Mouse (Mus musculus): ENCODE results near the gene Unk. TPM values are rescaled to one million over a fixed set of nuclear protein-coding genes. Genes with fewer than 3 reads are reported as not detected.

Gene Unk
- 10 to 100 TPM; 38.8 to 42.9 TPM for total RNA-seq (2021)

DNA sequence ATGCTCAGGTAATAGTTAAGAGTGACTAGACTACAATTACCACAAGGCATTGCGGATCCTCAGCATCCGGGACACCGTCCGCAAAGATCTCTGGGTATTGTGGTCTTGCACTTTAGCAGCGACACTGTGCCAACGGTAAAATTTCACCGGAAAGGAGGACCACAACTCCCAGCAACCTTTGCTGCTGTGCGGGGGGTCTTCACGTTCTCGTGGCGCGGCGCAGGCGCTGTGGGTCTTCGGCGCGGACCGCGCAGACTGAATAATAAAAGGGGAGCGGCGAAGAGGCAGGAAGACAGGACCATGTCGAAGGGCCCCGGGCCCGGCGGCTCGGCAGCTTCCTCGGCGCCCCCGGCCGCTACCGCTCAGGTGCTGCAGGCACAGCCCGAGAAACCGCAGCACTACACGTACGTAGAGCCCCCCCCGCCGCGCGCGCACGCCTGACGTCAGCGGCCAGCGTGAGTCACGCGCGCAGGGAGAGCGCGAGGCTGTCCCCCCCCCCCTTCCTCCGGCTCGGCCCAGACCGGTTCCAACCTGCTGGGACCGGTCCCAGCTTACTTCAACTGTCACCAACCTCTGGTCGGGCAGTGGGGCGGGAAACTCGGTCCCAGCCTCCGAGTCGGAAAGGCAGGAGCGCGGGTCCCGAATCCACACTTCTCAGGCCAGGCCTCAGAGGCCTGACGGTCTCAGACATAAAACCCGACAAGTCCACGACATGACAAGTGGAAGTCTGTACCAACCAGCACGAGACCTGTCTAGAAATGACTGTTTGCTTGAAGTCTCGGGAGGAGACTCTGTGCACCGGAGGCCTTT lies at the start of gene Unk:
TSS of gene Unk (plus strand) at position 235 of the 810 bp plus-strand sequence.
- intact Hi-C loops (cut with DNase I), result loop anchor here (10.0 kb wide), 1 partner anchor 95 kb away; the partner anchor contains the start of gene Trim47
- DNase-seq, result peak; percentile 99

DNA sequence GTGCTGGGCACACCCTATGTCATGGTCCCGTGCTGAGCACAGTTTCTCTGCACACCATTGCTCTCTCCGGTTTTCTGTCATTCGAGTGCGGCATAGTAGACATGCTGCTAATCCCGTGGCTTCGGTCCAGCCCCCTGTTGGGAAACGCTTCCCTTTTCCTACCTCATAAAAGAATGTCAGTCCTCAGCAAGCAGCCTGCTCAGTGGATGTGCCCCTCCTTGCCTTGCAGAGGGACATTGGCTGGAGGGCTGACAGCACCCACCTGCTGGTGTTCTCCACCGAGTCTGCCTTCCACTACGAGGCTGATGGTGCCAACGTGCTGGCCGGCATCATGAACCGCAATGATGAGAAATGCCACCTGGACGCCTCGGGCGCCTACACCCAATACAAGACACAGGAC lies 47.6 kb upstream of the Unk start:
- intact Hi-C loops (cut with DNase I), result no loop called here
- peak; percentile 43 for DNase-seq

DNA sequence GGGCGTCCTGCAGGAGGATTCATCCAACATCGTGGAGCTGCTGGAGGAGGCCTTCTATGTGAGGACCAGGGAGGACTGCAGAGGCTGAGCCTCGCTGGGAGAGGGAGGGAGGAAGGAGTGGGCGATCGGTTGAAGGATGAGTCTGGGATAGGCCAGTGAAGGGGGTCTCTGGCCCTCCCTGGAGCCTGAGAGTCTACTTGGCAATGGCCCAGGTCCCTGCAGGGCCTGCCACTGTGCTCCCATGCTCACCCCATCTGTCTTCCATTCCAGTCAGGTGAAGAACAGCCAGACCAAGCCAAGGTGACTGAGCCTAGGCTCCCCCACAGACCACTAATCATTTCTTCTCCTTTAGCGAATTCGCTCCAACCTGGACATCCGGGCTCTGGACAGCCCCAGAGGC lies 46.8 kb upstream of the Unk start:
- DNase-seq, result no peak
- intact Hi-C loops (cut with DNase I), result no loop called here

- intact Hi-C loops (cut with DNase I), result no loop called here
- no peak for DNase-seq
These were observed 40.4 kb upstream of the Unk start for GRCm38 (mm10) chr11:115989686-115990085.

DNA sequence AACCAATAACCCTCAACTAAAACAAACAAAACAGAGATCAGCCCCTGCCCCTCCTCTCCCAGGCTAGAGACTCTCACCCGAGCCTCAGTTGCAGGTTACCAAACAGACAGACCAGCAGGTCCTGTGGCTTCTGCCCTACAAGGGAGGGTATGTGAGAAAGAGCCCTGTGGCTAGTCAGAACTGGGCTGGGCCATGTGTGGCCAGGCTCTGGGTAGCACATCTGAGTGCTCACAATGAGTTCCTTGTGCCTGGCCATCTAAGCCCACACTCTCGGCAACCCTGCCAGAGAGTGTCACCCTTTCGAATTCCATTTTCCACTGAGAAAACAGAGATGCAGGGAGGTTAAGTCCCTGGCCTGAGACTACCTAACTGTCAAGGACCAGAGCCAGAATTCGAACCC lies 38.0 kb upstream of the Unk start:
- DNase-seq, result no peak
- intact Hi-C loops (cut with DNase I), result no loop called here

DNA sequence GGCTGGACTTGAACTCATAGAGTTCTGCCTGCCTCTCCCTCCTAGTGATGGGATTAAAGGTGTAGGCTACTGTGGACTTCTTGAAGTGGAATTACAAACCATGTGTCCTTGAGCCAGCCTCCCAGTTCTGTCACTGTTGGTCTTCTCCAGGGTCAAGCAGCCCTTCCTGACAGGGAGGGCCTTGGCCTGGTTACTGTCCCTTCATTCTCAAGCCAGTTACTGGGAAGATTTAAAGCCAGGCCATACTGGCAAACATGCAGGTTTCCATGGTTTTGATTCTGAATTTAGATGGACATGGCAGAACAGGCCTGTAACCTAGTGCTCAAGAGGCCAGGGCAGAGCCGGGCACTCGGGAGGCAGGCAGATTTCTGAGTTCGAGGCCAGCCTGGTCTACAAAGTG lies 34.9 kb upstream of the Unk start:
- no peak for DNase-seq
- intact Hi-C loops (cut with DNase I), result no loop called here

GRCm38 (mm10) chr11:115997047-115997446 lies 33.1 kb upstream of the Unk start:
- intact Hi-C loops (cut with DNase I), result no loop called here
- DNase-seq, result no peak

GRCm38 (mm10) chr11:115997662-115998061 lies 32.5 kb upstream of the Unk start:
- intact Hi-C loops (cut with DNase I), result no loop called here
- DNase-seq, result no peak

DNA sequence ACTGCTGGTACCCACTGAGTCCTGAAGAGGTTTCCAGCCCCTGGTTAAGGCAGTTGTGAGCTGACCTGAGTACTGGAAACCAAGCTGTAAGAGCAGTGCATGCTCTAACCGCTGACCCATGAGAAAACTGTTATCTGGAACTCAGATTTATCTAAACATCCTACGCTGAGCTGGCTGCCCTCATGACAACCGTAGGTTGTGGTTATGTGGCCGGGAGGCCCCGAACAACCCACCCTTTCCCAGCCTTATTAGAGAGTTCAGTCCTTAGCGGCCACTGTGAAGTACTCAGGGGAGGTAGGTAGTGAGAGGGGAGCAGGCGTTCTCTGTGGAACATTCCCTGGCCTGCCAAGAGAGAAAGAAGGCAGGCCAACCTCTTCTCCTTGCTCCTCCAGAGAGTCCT lies 31.1 kb upstream of the Unk start:
- DNase-seq, result no peak
- intact Hi-C loops (cut with DNase I), result no loop called here

GRCm38 (mm10) chr11:115999538-116000143 lies 30.5 kb upstream of the Unk start:
- intact Hi-C loops (cut with DNase I), result loop anchor here (5.0 kb wide), 1 partner anchor 62 kb away; no protein-coding TSS in a partner anchor

GRCm38 (mm10) chr11:116000607-116001006 lies 29.5 kb upstream of the Unk start:
- intact Hi-C loops (cut with DNase I), result loop anchor here (5.0 kb wide), 1 partner anchor 63 kb away; no protein-coding TSS in a partner anchor
- DNase-seq, result no peak

More at GRCm38 (mm10) chr11:115999538-116000143, 30.5 kb upstream of the Unk start:
- DNase-seq, result peak; percentile 85

DNA sequence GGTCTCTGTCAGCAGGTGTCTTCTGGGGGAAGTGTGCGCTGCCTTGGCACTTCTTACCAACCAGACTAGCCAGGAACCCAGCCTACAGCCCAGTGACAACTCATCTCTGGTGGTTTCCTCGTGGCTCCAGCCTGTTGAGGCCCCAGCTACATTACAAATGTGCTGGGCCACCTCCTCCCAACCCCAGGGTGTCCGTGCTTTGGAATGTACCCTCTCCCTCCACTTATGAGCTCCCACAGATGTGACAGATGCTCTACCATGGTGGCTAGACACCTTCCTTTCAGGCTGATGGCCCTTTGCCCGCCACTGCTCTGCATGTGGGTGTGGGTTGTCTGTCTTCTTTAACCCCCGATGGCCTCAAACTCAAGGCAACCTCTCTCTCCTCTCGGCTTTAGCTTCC lies 28.4 kb upstream of the Unk start:
- intact Hi-C loops (cut with DNase I), result loop anchor here (5.0 kb wide), 1 partner anchor 64 kb away; no protein-coding TSS in a partner anchor
- no peak for DNase-seq

DNA sequence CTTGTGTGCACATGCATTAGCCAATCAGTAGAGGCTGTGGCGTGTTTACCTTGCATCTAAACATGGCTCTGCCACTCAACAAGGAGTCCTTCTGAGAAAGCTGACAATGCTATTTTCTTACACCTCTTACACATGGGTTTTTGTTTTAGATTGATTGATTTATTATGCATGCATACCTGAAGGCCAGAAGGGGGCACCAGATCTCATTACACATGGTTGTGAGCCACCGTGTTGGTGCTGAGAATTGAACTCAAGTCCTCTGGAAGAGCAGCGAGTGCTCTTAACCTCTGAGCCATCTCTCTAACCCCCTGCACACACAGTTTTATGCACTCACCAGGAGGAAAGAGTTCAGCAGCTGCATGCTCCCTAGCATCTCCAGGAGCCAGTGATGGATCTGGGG lies 27.2 kb upstream of the Unk start:
- intact Hi-C loops (cut with DNase I), result loop anchor here (5.0 kb wide), 1 partner anchor 66 kb away; no protein-coding TSS in a partner anchor

GRCm38 (mm10) chr11:116004186-116004823 lies 25.8 kb upstream of the Unk start:
- intact Hi-C loops (cut with DNase I), result loop anchor here (5.0 kb wide), 1 partner anchor 67 kb away; no protein-coding TSS in a partner anchor
- DNase-seq, result no peak

More for the DNA sequence above, 27.2 kb upstream of the Unk start:
- DNase-seq, result no peak

GRCm38 (mm10) chr11:116004840-116005700 lies 25.1 kb upstream of the Unk start:
- intact Hi-C loops (cut with DNase I), result loop anchor here (5.0 kb wide), 1 partner anchor 68 kb away; no protein-coding TSS in a partner anchor
- DNase-seq, result peak; percentile 72

- intact Hi-C loops (cut with DNase I), result no loop called here
- DNase-seq, result no peak
These were observed 24.3 kb upstream of the Unk start for GRCm38 (mm10) chr11:116005701-116006419.

DNA sequence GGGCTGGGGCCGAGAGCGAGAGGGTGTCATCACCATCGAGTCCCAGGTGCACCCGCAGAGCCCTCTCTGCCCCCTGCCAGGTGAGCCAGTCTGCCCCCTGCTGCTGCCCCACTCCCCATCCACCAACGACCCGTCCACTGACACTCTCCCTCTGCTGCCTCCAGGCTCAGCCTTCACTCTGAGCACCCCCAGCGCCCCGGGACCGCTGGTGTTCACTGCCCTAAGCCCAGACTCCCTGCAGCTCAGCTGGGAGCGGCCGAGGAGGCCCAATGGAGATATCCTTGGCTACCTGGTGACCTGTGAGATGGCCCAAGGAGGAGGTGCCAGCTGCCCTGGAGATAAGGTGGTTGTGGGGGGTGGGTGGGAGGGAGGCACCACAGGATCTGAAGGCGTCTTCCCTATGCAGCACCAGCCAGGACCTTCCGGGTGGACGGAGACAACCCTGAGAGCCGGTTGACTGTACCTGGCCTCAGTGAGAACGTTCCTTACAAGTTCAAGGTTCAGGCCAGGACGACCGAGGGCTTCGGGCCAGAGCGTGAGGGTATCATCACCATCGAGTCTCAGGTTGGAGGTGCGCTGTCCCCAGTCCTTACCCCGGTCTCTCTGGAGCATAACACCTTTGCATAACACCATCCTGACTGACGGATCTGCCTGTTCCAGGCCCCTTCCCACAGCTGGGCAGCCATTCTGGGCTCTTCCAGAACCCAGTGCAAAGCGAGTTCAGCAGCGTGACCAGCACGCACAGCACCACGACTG lies 22.8 kb upstream of the Unk start:
- DNase-seq, result no peak
- intact Hi-C loops (cut with DNase I), result no loop called here

GRCm38 (mm10) chr11:116008411-116008810 lies 21.7 kb upstream of the Unk start:
- intact Hi-C loops (cut with DNase I), result no loop called here
- DNase-seq, result no peak

GRCm38 (mm10) chr11:116008832-116009375 lies 21.2 kb upstream of the Unk start:
- intact Hi-C loops (cut with DNase I), result no loop called here
- peak; percentile 62 for DNase-seq
